Mouse (Mus musculus): ENCODE data around the gene Ndufs6. TPM values are rescaled to one million over a fixed set of nuclear protein-coding genes. Genes with fewer than 3 reads are reported as not detected.
A peak's percentile ranks its signal among the peaks of the same experiment; 100 is the strongest.

The Ndufs6 gene
- polyA plus RNA-seq (2014; fragmentation: Nextera tagmentation; extraction: Ambion mirVana): 323 and 434 TPM in 2 replicates

DNA sequence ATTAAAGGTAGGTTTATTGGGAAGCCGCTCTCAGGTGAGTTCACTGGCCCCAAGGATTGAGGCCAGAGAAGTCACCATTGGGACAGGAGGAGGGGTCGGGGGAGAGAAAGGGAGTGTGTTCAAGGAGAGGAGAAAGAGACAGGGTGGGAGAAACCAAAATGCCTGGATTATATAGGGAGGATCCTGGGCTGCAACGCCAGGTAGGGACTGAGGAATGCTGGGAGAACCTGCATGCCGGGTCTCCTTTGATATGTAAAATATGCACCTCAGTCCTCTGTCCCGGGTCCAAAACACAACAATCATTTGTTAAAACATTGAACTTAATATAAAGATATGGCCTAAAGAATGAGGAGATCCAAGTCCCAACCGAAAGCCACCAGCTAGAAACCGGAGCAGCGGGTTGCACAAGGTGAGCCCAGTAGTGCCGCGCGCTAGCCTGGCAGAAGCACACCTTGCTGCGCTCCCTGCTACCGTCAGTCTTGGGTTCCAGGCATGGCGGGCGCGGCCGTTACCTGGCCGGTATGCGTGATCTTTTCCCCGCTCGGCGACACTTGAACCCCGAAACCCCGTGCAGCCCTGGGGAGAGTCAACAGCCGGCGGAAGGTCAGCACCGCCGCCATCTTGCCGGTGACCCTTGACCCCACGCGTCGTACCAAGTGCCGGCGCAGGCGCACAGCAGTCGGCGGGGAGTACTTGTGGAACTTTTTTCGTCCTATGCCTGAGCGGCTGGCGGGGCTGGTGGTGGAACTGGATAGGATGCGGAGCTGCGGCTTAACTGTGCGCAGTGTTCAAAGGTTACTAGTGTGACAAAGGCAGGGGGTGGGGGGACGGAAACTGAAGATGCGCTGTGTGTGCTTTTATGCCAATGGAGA, at the start of gene Ndufs6, which contains the start of gene Mrpl36:
TSS of gene Ndufs6 (minus strand) at position 716 of the 872 bp plus-strand sequence.
TSS of gene Mrpl36 (plus strand) at position 687 of the 872 bp plus-strand sequence.
- Histone ChIP-seq H3K4me2 (replicated peaks; ENCODE audit: low read depth, low read length) (peak within 1 kb of the TSS; percentile 67), H3K36me3 (ENCODE audit: control insufficient read depth, insufficient read depth, low read length) (peaks cover 30% of the 10 kb centered on the region), H3K27ac (ENCODE audit: low read depth, low read length) (peak within 1 kb of the TSS; percentile 48), H3K4me3 (ENCODE audit: low read length) (peak within 1 kb of the TSS; percentile 66), H3K9me3 (ENCODE audit: control insufficient read depth, low read length) (no peaks in the 10 kb centered on the region), H3K4me1 (ENCODE audit: control insufficient read depth, insufficient read depth, low read length) (peaks cover 15% of the 10 kb centered on the region; the same call in 1 of the 2 replicates), H3K27me3 (ENCODE audit: control insufficient read depth, insufficient read depth, low read length) (0 out of 2 replicates have a peak, but pooled peaks cover under 1% of the 10 kb centered on the region), H3K9ac (ENCODE audit: low read depth, low read length) (peak within 1 kb of the TSS; percentile 69)
- 1% methylated on average over 45 of the region's 45 CpGs for WGBS
- peak; percentile 93 for ATAC-seq (ENCODE audit: low FRiP score, low TSS enrichment)

DNA sequence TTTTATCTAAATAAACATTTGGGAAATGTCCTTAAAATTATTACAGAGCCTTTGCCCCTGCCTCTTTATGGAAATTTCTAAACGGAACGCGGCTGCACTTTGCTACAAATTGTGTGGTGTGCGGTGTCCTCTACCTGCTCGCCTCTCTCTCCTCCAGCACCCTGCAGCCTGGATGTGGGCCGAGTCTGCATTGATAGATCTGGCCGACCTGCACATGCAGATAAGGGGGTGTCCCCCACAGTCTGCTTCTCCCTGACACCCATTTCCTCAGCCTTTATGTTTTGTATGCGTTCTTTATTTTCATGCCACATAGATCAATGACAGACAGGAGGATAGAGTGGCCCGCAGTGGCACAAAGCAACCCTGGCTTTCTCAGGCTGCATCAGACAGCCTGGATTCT, 49.3 kb upstream of the Ndufs6 start:
- no peaks in the 10 kb centered on the region for H3K27me3 ChIP-seq (ENCODE audit: control insufficient read depth, insufficient read depth, low read length)
- no peaks in the 10 kb centered on the region for H3K36me3 ChIP-seq (ENCODE audit: control insufficient read depth, insufficient read depth, low read length)
- no peak for ATAC-seq (ENCODE audit: low FRiP score, low TSS enrichment)
- no peak overlapping the region for H3K4me2 ChIP-seq (replicated peaks; ENCODE audit: low read depth, low read length)
- 86% methylated on average over 9 of the region's 9 CpGs for WGBS
- H3K4me1 ChIP-seq (ENCODE audit: control insufficient read depth, insufficient read depth, low read length): no peaks in the 10 kb centered on the region
- H3K4me3 ChIP-seq (ENCODE audit: low read length): no peak overlapping the region
- H3K9ac ChIP-seq (ENCODE audit: low read depth, low read length): no peak overlapping the region
- H3K9me3 ChIP-seq (ENCODE audit: control insufficient read depth, low read length): no peaks in the 10 kb centered on the region
- no peak overlapping the region for H3K27ac ChIP-seq (ENCODE audit: low read depth, low read length)

GRCm38 (mm10) chr13:73374612-73375011, 46.3 kb upstream of the Ndufs6 start:
- no peak overlapping the region for H3K27ac ChIP-seq (ENCODE audit: low read depth, low read length)
- WGBS: 50% methylated on average over 2 of the region's 2 CpGs
- ATAC-seq (ENCODE audit: low FRiP score, low TSS enrichment): no peak
- no peaks in the 10 kb centered on the region for H3K4me1 ChIP-seq (ENCODE audit: control insufficient read depth, insufficient read depth, low read length)
- no peak overlapping the region for H3K4me2 ChIP-seq (replicated peaks; ENCODE audit: low read depth, low read length)
- no peak overlapping the region for H3K4me3 ChIP-seq (ENCODE audit: low read length)
- H3K36me3 ChIP-seq (ENCODE audit: control insufficient read depth, insufficient read depth, low read length): no peaks in the 10 kb centered on the region
- H3K27me3 ChIP-seq (ENCODE audit: control insufficient read depth, insufficient read depth, low read length): no peaks in the 10 kb centered on the region
- H3K9me3 ChIP-seq (ENCODE audit: control insufficient read depth, low read length): no peaks in the 10 kb centered on the region
- no peak overlapping the region for H3K9ac ChIP-seq (ENCODE audit: low read depth, low read length)

GRCm38 (mm10) chr13:73373367-73373766, 45.0 kb upstream of the Ndufs6 start:
- Histone ChIP-seq H3K4me1 (ENCODE audit: control insufficient read depth, insufficient read depth, low read length) (no peaks in the 10 kb centered on the region), H3K27me3 (ENCODE audit: control insufficient read depth, insufficient read depth, low read length) (no peaks in the 10 kb centered on the region), H3K4me2 (replicated peaks; ENCODE audit: low read depth, low read length) (no peak overlapping the region), H3K9me3 (ENCODE audit: control insufficient read depth, low read length) (no peaks in the 10 kb centered on the region), H3K36me3 (ENCODE audit: control insufficient read depth, insufficient read depth, low read length) (no peaks in the 10 kb centered on the region), H3K27ac (ENCODE audit: low read depth, low read length) (no peak overlapping the region), H3K4me3 (ENCODE audit: low read length) (no peak overlapping the region), H3K9ac (ENCODE audit: low read depth, low read length) (no peak overlapping the region)
- 76% methylated on average over 4 of the region's 4 CpGs for WGBS
- no peak for ATAC-seq (ENCODE audit: low FRiP score, low TSS enrichment)

DNA sequence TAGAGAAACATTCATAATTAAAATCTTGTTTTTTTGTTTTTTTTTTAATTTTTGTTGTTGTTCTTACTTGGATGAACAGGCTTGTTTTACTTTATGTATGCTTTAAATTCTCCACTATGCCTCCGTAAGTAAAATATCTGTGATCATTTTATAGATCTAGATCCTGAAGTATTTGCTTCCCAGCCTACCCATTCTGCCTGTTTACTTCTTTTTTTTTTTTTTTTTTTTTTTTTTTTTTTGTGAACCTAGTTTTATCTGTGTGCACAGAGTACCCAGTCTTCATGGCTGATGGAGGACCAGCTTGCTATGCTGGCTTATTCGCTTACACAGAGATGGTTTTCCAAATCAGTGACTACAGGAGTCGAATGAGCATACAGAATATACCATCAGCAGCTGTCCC, 28.8 kb upstream of the Ndufs6 start:
- Histone ChIP-seq H3K9ac (ENCODE audit: low read depth, low read length) (no peak overlapping the region), H3K27me3 (ENCODE audit: control insufficient read depth, insufficient read depth, low read length) (no peaks in the 10 kb centered on the region), H3K9me3 (ENCODE audit: control insufficient read depth, low read length) (no peaks in the 10 kb centered on the region), H3K4me3 (ENCODE audit: low read length) (no peak overlapping the region), H3K4me2 (replicated peaks; ENCODE audit: low read depth, low read length) (no peak overlapping the region), H3K27ac (ENCODE audit: low read depth, low read length) (no peak overlapping the region), H3K4me1 (ENCODE audit: control insufficient read depth, insufficient read depth, low read length) (no peaks in the 10 kb centered on the region), H3K36me3 (ENCODE audit: control insufficient read depth, insufficient read depth, low read length) (no peaks in the 10 kb centered on the region)
- ATAC-seq (ENCODE audit: low FRiP score, low TSS enrichment): no peak
- WGBS: 84% methylated on average over 3 of the region's 3 CpGs

GRCm38 (mm10) chr13:73352491-73352890, 24.1 kb upstream of the Ndufs6 start:
- no peaks in the 10 kb centered on the region for H3K27me3 ChIP-seq (ENCODE audit: control insufficient read depth, insufficient read depth, low read length)
- H3K9ac ChIP-seq (ENCODE audit: low read depth, low read length): no peak overlapping the region
- H3K36me3 ChIP-seq (ENCODE audit: control insufficient read depth, insufficient read depth, low read length): no peaks in the 10 kb centered on the region
- no peak overlapping the region for H3K4me3 ChIP-seq (ENCODE audit: low read length)
- no peaks in the 10 kb centered on the region for H3K4me1 ChIP-seq (ENCODE audit: control insufficient read depth, insufficient read depth, low read length)
- H3K4me2 ChIP-seq (replicated peaks; ENCODE audit: low read depth, low read length): no peak overlapping the region
- no peak overlapping the region for H3K27ac ChIP-seq (ENCODE audit: low read depth, low read length)
- no peak for ATAC-seq (ENCODE audit: low FRiP score, low TSS enrichment)
- H3K9me3 ChIP-seq (ENCODE audit: control insufficient read depth, low read length): no peaks in the 10 kb centered on the region

DNA sequence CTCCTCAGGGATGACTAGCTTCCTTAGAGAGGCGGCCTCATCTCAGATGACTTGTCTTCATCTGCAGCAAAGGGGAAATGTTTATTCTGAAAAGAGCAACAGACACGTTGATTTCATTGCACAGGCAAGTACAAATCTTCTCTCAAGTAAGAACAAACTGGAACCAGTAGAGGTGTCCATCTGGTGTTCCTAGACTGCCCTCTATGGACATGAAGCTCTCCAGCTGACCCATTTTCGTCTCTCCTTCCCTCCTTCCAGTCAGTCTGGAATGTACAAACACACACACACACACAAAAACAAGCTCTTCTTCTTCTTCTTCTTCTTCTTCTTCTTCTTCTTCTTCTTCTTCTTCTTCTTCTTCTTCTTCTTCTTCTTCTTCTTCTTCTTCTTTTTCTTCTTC, 23.6 kb upstream of the Ndufs6 start:
- ATAC-seq (ENCODE audit: low FRiP score, low TSS enrichment): no peak
- WGBS: 72% methylated on average over 3 of the region's 3 CpGs

GRCm38 (mm10) chr13:73350741-73351140, 22.4 kb upstream of the Ndufs6 start:
- Histone ChIP-seq H3K36me3 (ENCODE audit: control insufficient read depth, insufficient read depth, low read length) (no peaks in the 10 kb centered on the region), H3K9ac (ENCODE audit: low read depth, low read length) (no peak overlapping the region), H3K4me1 (ENCODE audit: control insufficient read depth, insufficient read depth, low read length) (no peaks in the 10 kb centered on the region), H3K27me3 (ENCODE audit: control insufficient read depth, insufficient read depth, low read length) (no peaks in the 10 kb centered on the region), H3K4me3 (ENCODE audit: low read length) (no peak overlapping the region), H3K27ac (ENCODE audit: low read depth, low read length) (no peak overlapping the region), H3K9me3 (ENCODE audit: control insufficient read depth, low read length) (no peaks in the 10 kb centered on the region), H3K4me2 (replicated peaks; ENCODE audit: low read depth, low read length) (no peak overlapping the region)
- WGBS: 88% methylated on average over 9 of the region's 9 CpGs
- ATAC-seq (ENCODE audit: low FRiP score, low TSS enrichment): no peak

More for the DNA sequence above, 23.6 kb upstream of the Ndufs6 start:
- Histone ChIP-seq H3K9me3 (ENCODE audit: control insufficient read depth, low read length) (no peaks in the 10 kb centered on the region), H3K27ac (ENCODE audit: low read depth, low read length) (no peak overlapping the region), H3K36me3 (ENCODE audit: control insufficient read depth, insufficient read depth, low read length) (no peaks in the 10 kb centered on the region), H3K4me1 (ENCODE audit: control insufficient read depth, insufficient read depth, low read length) (no peaks in the 10 kb centered on the region), H3K4me3 (ENCODE audit: low read length) (no peak overlapping the region), H3K27me3 (ENCODE audit: control insufficient read depth, insufficient read depth, low read length) (no peaks in the 10 kb centered on the region), H3K4me2 (replicated peaks; ENCODE audit: low read depth, low read length) (no peak overlapping the region), H3K9ac (ENCODE audit: low read depth, low read length) (no peak overlapping the region)

- no peaks in the 10 kb centered on the region for H3K36me3 ChIP-seq (ENCODE audit: control insufficient read depth, insufficient read depth, low read length)
- 77% methylated on average over 7 of the region's 7 CpGs for WGBS
- H3K4me2 ChIP-seq (replicated peaks; ENCODE audit: low read depth, low read length): no peak overlapping the region
- no peak overlapping the region for H3K27ac ChIP-seq (ENCODE audit: low read depth, low read length)
- no peak overlapping the region for H3K9ac ChIP-seq (ENCODE audit: low read depth, low read length)
- no peaks in the 10 kb centered on the region for H3K4me1 ChIP-seq (ENCODE audit: control insufficient read depth, insufficient read depth, low read length)
- no peaks in the 10 kb centered on the region for H3K9me3 ChIP-seq (ENCODE audit: control insufficient read depth, low read length)
- ATAC-seq (ENCODE audit: low FRiP score, low TSS enrichment): no peak
- H3K4me3 ChIP-seq (ENCODE audit: low read length): no peak overlapping the region
- no peaks in the 10 kb centered on the region for H3K27me3 ChIP-seq (ENCODE audit: control insufficient read depth, insufficient read depth, low read length)
Measured at GRCm38 (mm10) chr13:73347922-73348650, 19.7 kb upstream of the Ndufs6 start.

Measured in kidney, embryonic 14.5 days (tissue).